Mouse (Mus musculus): ENCODE measurements around the gene Gm28557. TPM values are rescaled to one million over a fixed set of nuclear protein-coding genes. Genes with fewer than 3 reads are reported as not detected.

Gene Gm28557
- 1.5 TPM for polyA plus RNA-seq (2017; shearing (Covaris generic))

DNA sequence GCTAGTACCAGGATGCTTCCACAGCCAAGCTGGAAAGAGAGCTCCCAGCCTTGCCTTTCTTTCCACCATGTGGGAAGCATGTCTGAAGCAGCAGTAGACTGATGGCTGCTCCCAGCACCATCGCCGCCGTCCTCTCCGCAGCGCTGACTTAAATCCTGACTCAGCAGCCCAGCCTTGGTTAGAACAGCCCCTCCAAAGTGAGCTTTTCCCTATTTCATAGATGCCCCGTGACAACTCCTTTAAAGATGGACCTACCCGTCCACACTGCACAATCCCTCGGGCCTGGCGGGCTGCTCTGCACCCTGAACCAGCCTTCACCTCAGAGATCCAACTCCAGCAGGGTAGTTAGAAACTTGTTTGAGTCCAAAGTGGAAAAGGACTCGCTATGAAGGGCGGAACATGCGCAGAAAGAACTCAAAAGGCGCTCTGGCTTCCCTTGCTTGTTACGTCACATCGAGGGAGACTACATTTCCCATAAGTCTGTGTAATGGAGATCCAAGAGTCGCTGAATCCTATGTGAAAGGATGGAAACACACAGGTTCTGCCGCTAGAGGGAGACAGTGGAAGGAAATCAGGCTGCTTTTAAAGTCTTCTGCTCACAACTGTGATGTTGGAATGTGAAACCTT, at the start of gene Gm28557:
Gene Gm28557 (minus strand): TSS at position 411 of the 627 bp plus-strand sequence.

DNA sequence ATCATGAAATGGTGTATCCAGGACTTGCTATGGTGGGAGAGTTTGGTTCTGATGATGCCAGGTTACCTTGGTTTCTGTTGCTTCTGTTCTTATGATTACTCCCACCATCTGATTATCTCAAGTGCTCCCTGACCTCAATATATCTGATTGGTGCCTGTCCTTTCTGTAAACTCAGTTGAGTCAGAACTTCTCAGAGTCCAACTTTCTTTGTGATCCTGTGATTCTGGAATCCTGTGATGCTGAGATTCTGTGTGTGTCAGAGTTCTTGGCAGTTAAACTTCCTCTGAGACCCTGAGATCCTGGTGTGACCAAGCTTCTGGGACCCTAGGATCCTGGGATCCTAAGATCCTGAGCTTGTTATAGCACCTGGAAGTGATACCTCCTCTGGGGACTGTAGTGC, 13.0 kb upstream of the Gm28557 start, which contains the start of gene Zfp759:
Gene Zfp759 (plus strand): TSS at position 301 of the 400 bp plus-strand sequence.

DNA sequence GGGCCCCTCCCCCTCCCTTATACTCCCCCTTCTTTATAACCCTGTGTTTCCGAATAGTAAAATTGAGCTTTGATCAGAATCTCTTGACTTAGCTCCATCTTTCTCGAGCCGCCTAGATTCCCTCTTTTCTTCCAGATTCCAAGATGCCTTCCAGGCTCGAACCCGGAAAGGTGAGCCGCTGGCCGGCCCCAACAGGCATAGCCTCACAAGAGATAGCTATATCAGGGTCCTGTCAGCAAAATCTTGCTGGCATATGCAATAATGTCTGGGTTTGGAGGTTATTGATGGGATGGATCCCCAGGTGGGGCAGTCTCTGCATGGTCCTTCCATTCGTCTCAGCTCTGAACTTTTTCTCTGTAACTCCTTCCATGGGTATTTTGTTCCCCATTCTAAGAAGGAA, 7.8 kb upstream of the Gm28557 start, which contains the start of gene Rslcan18:
Gene Rslcan18 (minus strand): TSS at position 101 of the 400 bp plus-strand sequence.

DNA sequence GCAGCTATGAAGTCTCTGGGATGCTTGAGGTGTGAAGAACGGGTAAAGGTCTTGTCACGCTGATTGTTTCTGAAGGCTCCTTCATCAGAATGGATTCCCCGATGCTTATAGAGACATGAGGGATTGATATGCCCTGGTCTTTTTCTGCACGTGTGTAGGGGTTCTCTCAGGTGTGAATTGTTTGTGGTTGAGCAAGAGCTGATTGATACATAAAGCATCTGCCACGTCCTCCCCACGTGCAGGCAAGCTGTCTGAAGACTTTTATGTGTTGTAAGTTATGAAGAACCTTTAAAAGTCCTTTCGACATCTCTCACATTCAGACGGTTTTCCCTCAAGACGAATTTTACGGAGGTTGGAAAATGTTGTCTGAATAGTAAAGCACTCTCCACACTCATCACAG, 10.5 kb downstream of the Gm28557 start, which contains the start of gene Zfp708:
Gene Zfp708 (minus strand): TSS at position 101 of the 400 bp plus-strand sequence.

DNA sequence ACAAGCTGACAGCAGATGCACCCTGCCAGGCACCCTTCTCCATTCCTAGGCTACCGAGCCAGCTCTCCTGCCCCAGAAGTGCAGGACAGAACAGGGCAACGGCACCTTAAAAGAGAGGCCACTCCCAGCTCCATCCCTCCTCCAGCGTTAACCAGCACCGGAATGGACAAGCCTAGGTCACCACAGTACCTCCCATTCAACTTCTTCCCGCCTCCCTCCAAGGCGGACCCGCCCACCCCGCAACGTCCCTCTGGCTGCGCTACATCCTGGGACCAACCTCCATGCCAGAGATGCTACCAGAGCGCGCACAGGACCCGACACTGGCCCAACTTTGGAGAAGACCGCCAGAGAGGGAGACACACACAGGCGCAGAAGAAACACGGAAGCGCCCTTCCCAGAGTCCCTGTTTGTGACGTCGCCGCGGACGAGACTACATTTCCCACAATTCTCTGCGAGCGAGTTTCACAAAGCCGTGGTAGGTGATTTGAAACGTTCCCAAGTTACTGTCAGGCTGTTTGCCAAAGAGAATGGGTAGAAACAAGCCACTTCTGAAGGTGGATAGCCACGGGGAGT, 47.5 kb downstream of the Gm28557 start, which contains the start of gene Zfp712:
Gene Zfp712 (minus strand): TSS at position 385 of the 573 bp plus-strand sequence.

Other genes with a start within 250 kb of the Gm28557 start
- 1.1 TPM for gene Gm10767, start 203.7 kb downstream of the Gm28557 start, polyA plus RNA-seq (2017; shearing (Covaris generic))
- gene Zfp712, start 47.4 kb downstream of the Gm28557 start, polyA plus RNA-seq (2017; shearing (Covaris generic)) = 4.1 TPM
- 1.5 TPM for gene Zfp708, start 10.6 kb downstream of the Gm28557 start, polyA plus RNA-seq (2017; shearing (Covaris generic))
- gene Rslcan18, start 7.7 kb upstream of the Gm28557 start, polyA plus RNA-seq (2017; shearing (Covaris generic)) = 0.16 TPM
- 0.46 TPM for gene Zfp759, start 13.1 kb upstream of the Gm28557 start, polyA plus RNA-seq (2017; shearing (Covaris generic))
- 6.2 TPM for gene Rsl1, start 64.6 kb upstream of the Gm28557 start, polyA plus RNA-seq (2017; shearing (Covaris generic))
- 1.5 TPM for gene Zfp455, start 85.9 kb upstream of the Gm28557 start, polyA plus RNA-seq (2017; shearing (Covaris generic))
- 0.98 TPM for gene Zfp458, start 169.9 kb upstream of the Gm28557 start, polyA plus RNA-seq (2017; shearing (Covaris generic))
- gene Zfp457, start 197.9 kb upstream of the Gm28557 start, polyA plus RNA-seq (2017; shearing (Covaris generic)) = not detected
- 5.7 TPM for gene Zfp595, start 224.0 kb upstream of the Gm28557 start, polyA plus RNA-seq (2017; shearing (Covaris generic))